Mouse (Mus musculus) MEL (cell line): Measurements from ENCODE around the gene Fut9. TPM values are rescaled to one million over a fixed set of nuclear protein-coding genes. Genes with fewer than 3 reads are reported as not detected.

Source experiments
- DNase-seq: peaks from one replicate; pipeline ENCODE4 v3.0.0; 2011; ENCODE audit warnings: low read depth, low spot score
- H3K27ac ChIP-seq: 2 replicates; pipeline ENCODE4 v1.5.1; 2012; ENCODE audit warnings: low read depth, mild to moderate bottlenecking, control low read depth, low read length, moderate library complexity; ENCODE audit not compliant: control insufficient read depth
- H3K27me3 ChIP-seq, 2 experiments: fragments of 150-350 bp in 1 of 2; sonication (generic) in 1 of 2; 2 replicates each; pipeline ENCODE4 v1.6.1; 2012; ENCODE audit warnings: low read length in 2 of 2, mild to moderate bottlenecking in 2 of 2, improper control_type of control experiment in 1 of 2, moderate library complexity in 1 of 2; ENCODE audit not compliant: insufficient read depth in 2 of 2, control insufficient read depth in 1 of 2
- H3K36me3 ChIP-seq, 2 experiments: 2 replicates each; pipeline ENCODE4 v1.6.1; 2012 to 2014; ENCODE audit warnings: low read length in 2 of 2, improper control_type of control experiment in 1 of 2, inconsistent platforms in 1 of 2, mild to moderate bottlenecking in 1 of 2; ENCODE audit not compliant: insufficient read depth in 2 of 2, control insufficient read depth in 1 of 2
- H3K4me1 ChIP-seq, 2 experiments: fragments of 150-350 bp in 1 of 2; sonication (generic) in 1 of 2; 2 replicates each; pipeline ENCODE4 v1.6.1; 2012; ENCODE audit warnings: low read length in 2 of 2, improper control_type of control experiment in 1 of 2, mild to moderate bottlenecking in 1 of 2; ENCODE audit not compliant: insufficient read depth in 2 of 2, control insufficient read depth in 1 of 2
- H3K4me3 ChIP-seq, 2 experiments: fragments of 150-350 bp in 1 of 2; sonication (generic) in 1 of 2; 2 replicates each; pipeline ENCODE4 v1.5.1; 2012; ENCODE audit warnings: low read depth in 2 of 2, low read length in 2 of 2, mild to moderate bottlenecking in 2 of 2, moderate library complexity in 2 of 2, control low read depth in 1 of 2, improper control_type of control experiment in 1 of 2; ENCODE audit not compliant: control insufficient read depth in 1 of 2, insufficient read depth in 1 of 2
- H3K79me2 ChIP-seq: 2 replicates; pipeline ENCODE4 v1.6.1; 2012; ENCODE audit warnings: mild to moderate bottlenecking, low read length, moderate library complexity; ENCODE audit not compliant: control insufficient read depth, poor library complexity, insufficient read depth
- H3K9ac ChIP-seq: 2 replicates; pipeline ENCODE4 v1.6.1; 2012; ENCODE audit warnings: low read depth, mild to moderate bottlenecking, control low read depth, low read length, moderate library complexity; ENCODE audit not compliant: control insufficient read depth, poor library complexity, severe bottlenecking
- H3K9me3 ChIP-seq: fragments of 150-350 bp; sonication (generic); replicated peaks from 2 replicates; pipeline ENCODE4 v1.6.1; 2012; ENCODE audit warnings: mild to moderate bottlenecking, low read length, improper control_type of control experiment, moderate library complexity; ENCODE audit not compliant: insufficient read depth
- CHD2 ChIP-seq: IDR thresholded peaks from 2 replicates; pipeline ENCODE4 v1.6.1; 2011; ENCODE audit warnings: low read length, improper control_type of control experiment
- CTCF ChIP-seq, 3 experiments: IDR thresholded peaks in 2 of 3; conservative IDR thresholded peaks in 1 of 3; 2 replicates each; pipeline ENCODE4 v1.5.1; 2011 to 2012; ENCODE audit warnings: low read length in 3 of 3, low read depth in 2 of 3, mild to moderate bottlenecking in 2 of 3, improper control_type of control experiment in 1 of 3, inconsistent platforms in 1 of 3, mixed read lengths in 1 of 3, moderate library complexity in 1 of 3; ENCODE audit not compliant: control insufficient read depth in 1 of 3, insufficient read depth in 1 of 3, poor library complexity in 1 of 3, severe bottlenecking in 1 of 3
- ELF1 ChIP-seq: IDR thresholded peaks from 2 replicates; pipeline ENCODE4 v1.6.1; 2014; ENCODE audit warnings: low read depth, mild to moderate bottlenecking, inconsistent platforms, low read length, improper control_type of control experiment, moderate library complexity
- EP300 ChIP-seq, 2 experiments: IDR thresholded peaks; 2 replicates each; pipeline ENCODE4 v1.6.1; 2011; ENCODE audit warnings: improper control_type of control experiment in 2 of 2, low read length in 2 of 2, low read depth in 1 of 2, mild to moderate bottlenecking in 1 of 2
- GABPA ChIP-seq: IDR thresholded peaks from 2 replicates; pipeline ENCODE4 v1.6.1; 2012; ENCODE audit warnings: low read depth, mild to moderate bottlenecking, inconsistent platforms, low read length, improper control_type of control experiment, moderate library complexity
- GATA1 ChIP-seq: IDR thresholded peaks from 2 replicates; pipeline ENCODE4 v1.6.1; 2011; ENCODE audit warnings: low read depth, low read length, improper control_type of control experiment
- HCFC1 ChIP-seq: IDR thresholded peaks from 2 replicates; pipeline ENCODE4 v1.6.1; 2012; ENCODE audit warnings: low read depth, mild to moderate bottlenecking, inconsistent platforms, low read length, improper control_type of control experiment, moderate library complexity
- KAT2A ChIP-seq: conservative IDR thresholded peaks from 2 replicates; pipeline ENCODE4 v1.6.1; 2012; ENCODE audit warnings: low read depth, low read length, improper control_type of control experiment, inconsistent platforms
- MAX ChIP-seq: IDR thresholded peaks from 2 replicates; pipeline ENCODE4 v1.6.1; 2011; ENCODE audit warnings: low read length, improper control_type of control experiment
- NELFE ChIP-seq: IDR thresholded peaks from 2 replicates; pipeline ENCODE4 v1.6.1; 2011; ENCODE audit warnings: low read depth, low read length, improper control_type of control experiment
- NRF1 ChIP-seq: IDR thresholded peaks from 2 replicates; pipeline ENCODE4 v1.6.1; 2014; ENCODE audit warnings: low read depth, mild to moderate bottlenecking, inconsistent platforms, low read length, improper control_type of control experiment, moderate library complexity; ENCODE audit not compliant: poor library complexity, insufficient read depth, severe bottlenecking
- POLR2A ChIP-seq, 2 experiments: IDR thresholded peaks; 2 replicates each; pipeline ENCODE4 v1.6.1; 2011 to 2012; ENCODE audit warnings: low read length in 2 of 2, mild to moderate bottlenecking in 2 of 2, control low read depth in 1 of 2, improper control_type of control experiment in 1 of 2, low read depth in 1 of 2, moderate library complexity in 1 of 2; ENCODE audit not compliant: control insufficient read depth in 1 of 2, insufficient read depth in 1 of 2, poor library complexity in 1 of 2
- POLR2AphosphoS5 ChIP-seq: IDR thresholded peaks from 2 replicates; pipeline ENCODE4 v1.6.1; 2012; ENCODE audit warnings: low read depth, borderline replicate concordance, mild to moderate bottlenecking, inconsistent platforms, low read length, moderate library complexity, mixed read lengths
- RCOR1 ChIP-seq: IDR thresholded peaks from 2 replicates; pipeline ENCODE4 v1.6.1; 2012; ENCODE audit warnings: low read depth, mild to moderate bottlenecking, inconsistent platforms, low read length, improper control_type of control experiment
- SMC3 ChIP-seq: IDR thresholded peaks from 2 replicates; pipeline ENCODE4 v1.6.1; 2011; ENCODE audit warnings: low read depth, low read length, improper control_type of control experiment
- TAL1 ChIP-seq: IDR thresholded peaks from 2 replicates; pipeline ENCODE4 v1.6.1; 2012; ENCODE audit warnings: mild to moderate bottlenecking, inconsistent platforms, low read length, moderate library complexity, mixed read lengths
- TBP ChIP-seq: IDR thresholded peaks from 2 replicates; pipeline ENCODE4 v1.8.0; 2011; ENCODE audit warnings: low read depth, low read length, improper control_type of control experiment
- ZC3H11A ChIP-seq: IDR thresholded peaks from 2 replicates; pipeline ENCODE4 v1.6.1; 2012; ENCODE audit warnings: low read depth, mild to moderate bottlenecking, inconsistent platforms, low read length, improper control_type of control experiment
- polyA plus RNA-seq, 2 experiments: library from polyadenylated mRNA; stranded (reverse) in 1 of 2; unstranded in 1 of 2; fragments of >175 nt in 1 of 2; fragments of >200 nt in 1 of 2; gene quantifications; 2 replicates each; pipeline versions ENCODE4 v1.2.1 to v1.2.4; 2012; ENCODE audit warnings: low replicate concordance in 2 of 2, low read depth in 1 of 2; ENCODE audit not compliant: insufficient read length in 2 of 2, insufficient read depth in 1 of 2, missing spikeins in 1 of 2
- total RNA-seq: library from RNA; depleted of rRNA; stranded (reverse); fragments of 300-350 nt; gene quantifications from 2 replicates; pipeline ENCODE4 v1.2.3, GENCODE M21; 2012

Gene Fut9
- total and polyA plus RNA-seq, 3 experiments, result not detected

- Histone ChIP-seq H3K27me3 (no peaks in the 10 kb centered on the region), H3K36me3 (no peaks in the 10 kb centered on the region), H3K27ac (no peak overlapping the region), H3K4me1 (no peaks in the 10 kb centered on the region), H3K9me3 (no peaks in the 10 kb centered on the region), H3K4me3 (no peak overlapping the region), H3K79me2 (no peaks in the 10 kb centered on the region), H3K9ac (no peak overlapping the region)
- DNase-seq, result no peak
- no peak for TF ChIP-seq GABPA
- no peak for TF ChIP-seq CTCF (IDR thresholded peaks at IDR 0.05 in 2 of 3, conservative IDR thresholded peaks at IDR 0.05 in 1 of 3; ENCODE audit: control insufficient read depth in 1 of 3, insufficient read depth in 1 of 3, low read depth in 2 of 3, low read length in 3 of 3, poor library complexity in 1 of 3, severe bottlenecking in 1 of 3)
- no peak for TF ChIP-seq RCOR1
- no peak for TF ChIP-seq CHD2
- no peak for TF ChIP-seq ELF1
These were observed 61.3 kb downstream of the Fut9 start for GRCm38 (mm10) chr4:25738782-25739181.

- H3K36me3 ChIP-seq, result no peaks in the 10 kb centered on the region
- H3K9ac ChIP-seq, result no peak overlapping the region
- no peak overlapping the region for H3K27ac ChIP-seq
- no peak for DNase-seq
- no peaks in the 10 kb centered on the region for H3K27me3 ChIP-seq
- no peaks in the 10 kb centered on the region for H3K4me1 ChIP-seq
- no peaks in the 10 kb centered on the region for H3K9me3 ChIP-seq
- no peak overlapping the region for H3K4me3 ChIP-seq
- TF ChIP-seq GABPA, result no peak
- no peak for TF ChIP-seq POLR2A (IDR thresholded peaks at IDR 0.05; ENCODE audit: control insufficient read depth in 1 of 2, insufficient read depth in 1 of 2, low read depth in 1 of 2, low read length in 2 of 2, poor library complexity in 1 of 2)
- TF ChIP-seq TAL1, result no peak
- TF ChIP-seq SMC3, result no peak
- no peak for TF ChIP-seq TBP
- TF ChIP-seq GATA1, result no peak
- TF ChIP-seq MAX, result no peak
- TF ChIP-seq NRF1, result no peak
- no peak for TF ChIP-seq POLR2AphosphoS5
- TF ChIP-seq CHD2, result no peak
- TF ChIP-seq NELFE, result no peak
- TF ChIP-seq HCFC1, result no peak
- no peak for TF ChIP-seq KAT2A
- TF ChIP-seq EP300 (IDR thresholded peaks at IDR 0.05; ENCODE audit: low read depth in 1 of 2, low read length in 2 of 2), result no peak
- TF ChIP-seq ZC3H11A, result no peak
- no peaks in the 10 kb centered on the region for H3K79me2 ChIP-seq
These were observed 78.5 kb downstream of the Fut9 start for GRCm38 (mm10) chr4:25721576-25721975.
